Mouse (Mus musculus) heart, adult 9 months (tissue): ENCODE measurements at regions not wholly inside any gene's neighbourhood (a gene's known extent, or its start where the extent isn't known, plus 50 kb on each side); places are given as distances from the start of the nearest gene placed in this dataset.

ENCODE experiments used
- DNase-seq, 2 experiments: peaks; one replicate each; pipeline ENCODE4 v3.0.0; 2022; ENCODE audit warnings: low spot score in 2 of 2

DNA sequence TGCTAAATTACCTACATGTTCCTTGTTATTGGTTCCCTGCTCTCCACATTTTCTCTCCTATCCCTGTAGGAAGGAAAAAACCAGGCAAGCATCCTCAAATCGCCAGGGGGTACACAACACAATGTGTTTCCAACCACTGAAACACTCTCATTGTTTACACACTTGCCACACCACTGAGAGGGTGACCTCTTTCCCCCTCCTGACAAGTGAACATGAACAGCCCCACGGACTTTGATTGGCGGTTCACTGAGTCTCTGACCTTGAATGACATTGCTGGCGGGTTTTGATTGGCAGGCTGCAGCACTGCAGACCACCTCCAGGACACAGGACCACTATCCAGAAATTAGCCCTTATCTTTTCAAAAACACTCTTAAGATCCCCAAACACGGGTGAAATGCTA lies 211.7 kb upstream of the Onecut1 start:
- DNase-seq, result no peak

DNA sequence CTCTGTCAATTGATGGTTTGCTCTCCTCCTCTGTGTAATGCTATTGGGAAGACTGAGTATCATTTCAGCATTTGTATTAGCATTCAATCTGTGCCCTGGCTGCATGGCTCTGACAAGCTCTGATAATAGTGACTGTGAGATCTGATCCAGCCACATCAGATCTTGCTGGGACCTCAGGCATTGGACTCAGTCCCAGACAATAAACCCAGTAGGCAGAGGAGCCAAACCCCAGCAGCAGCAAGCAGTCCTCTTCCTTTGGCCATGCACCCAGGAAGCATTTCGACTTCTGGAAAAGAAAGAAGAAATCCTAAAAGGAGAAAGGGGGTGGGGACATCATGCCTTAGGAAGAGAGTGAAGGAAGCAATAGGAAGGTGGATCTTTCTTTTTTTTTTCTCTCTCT lies 205.8 kb upstream of the Onecut1 start:
- DNase-seq, result no peak

DNA sequence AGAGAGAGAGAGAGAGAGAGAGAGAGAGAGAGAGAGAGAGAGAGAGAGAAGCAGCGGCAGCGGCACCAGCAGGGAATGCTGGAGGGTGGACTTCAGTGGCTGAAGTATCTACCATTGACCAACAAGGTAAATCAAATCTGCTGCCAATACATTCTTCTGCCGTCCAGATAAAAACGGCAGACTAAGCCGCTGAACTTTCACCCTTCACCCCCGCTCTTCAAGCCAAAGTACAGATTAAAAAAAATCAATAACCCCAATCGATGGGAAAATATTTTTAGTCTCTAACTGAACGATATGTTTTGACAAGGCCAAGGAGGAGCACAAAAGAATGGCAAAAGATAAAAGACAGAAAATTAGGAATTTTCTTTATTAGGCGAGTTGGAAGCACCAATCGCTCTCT lies 205.3 kb upstream of the Onecut1 start:
- DNase-seq, result no peak

DNA sequence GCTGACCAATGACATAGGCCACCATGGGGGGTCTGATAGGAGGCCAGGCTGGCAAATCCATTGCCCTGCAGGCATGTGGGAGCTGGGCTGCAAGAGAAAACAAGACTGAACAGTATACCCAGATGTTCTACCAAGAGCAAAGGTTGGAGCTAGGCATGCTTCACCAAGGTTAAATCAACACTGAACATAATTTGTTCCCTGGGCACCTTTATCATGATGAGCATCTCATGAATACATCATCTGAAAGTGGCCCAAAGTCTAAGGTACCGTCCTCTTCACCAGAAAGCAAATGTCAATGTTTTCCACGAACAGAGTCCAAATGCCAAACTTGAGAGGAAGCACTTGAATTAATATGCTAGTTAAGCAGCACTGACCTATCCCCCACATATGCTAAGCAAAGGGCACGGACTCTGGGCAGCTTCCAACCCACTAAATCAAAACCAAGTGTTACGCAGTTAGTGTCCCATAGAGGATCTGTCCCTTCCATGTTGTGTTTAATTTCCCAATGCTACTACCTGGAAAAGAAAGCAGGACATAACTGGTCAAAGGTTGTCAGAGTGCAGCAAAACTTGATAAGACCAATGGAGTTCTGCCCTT lies 190.3 kb upstream of the Onecut1 start:
- no peak for DNase-seq

DNA sequence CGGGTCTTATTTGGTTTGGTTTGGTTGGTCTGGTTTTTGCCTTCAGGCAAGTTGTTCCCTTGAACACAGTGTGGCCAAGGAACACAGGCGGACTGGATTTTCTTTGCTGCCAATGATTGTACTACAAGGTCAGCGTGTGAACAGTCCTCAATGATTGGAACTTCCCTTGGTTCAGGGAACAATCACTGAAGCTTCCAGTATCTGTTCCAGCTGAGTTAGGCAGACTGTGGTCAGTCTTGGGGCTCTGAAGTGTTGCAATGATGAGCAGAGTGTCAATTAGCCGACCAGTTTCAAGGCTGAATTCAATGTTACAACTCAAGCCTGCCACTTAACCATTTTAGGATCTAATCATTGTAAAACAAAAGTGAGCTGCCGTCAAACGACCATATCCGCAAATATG lies 189.5 kb upstream of the Onecut1 start:
- DNase-seq, result no peak

DNA sequence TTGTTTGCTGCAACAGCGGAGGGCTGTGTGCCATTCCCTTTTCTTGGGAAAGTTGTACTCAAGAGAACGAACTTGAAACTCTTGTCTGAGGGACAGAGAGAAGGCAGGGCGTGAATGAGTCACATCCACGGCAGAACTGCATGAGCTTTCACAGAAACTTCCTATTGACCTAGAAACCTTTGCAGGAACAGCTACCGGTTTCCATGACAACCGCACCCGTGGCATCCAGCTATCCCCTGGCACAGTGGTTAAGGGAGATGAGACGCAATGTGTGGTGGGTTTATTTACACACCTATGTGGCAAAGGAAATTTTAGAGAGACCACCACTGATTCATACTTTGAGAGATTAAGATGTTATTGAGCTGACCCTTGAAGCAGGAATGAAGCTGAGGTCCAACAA lies 163.5 kb upstream of the Onecut1 start:
- DNase-seq, result no peak

DNA sequence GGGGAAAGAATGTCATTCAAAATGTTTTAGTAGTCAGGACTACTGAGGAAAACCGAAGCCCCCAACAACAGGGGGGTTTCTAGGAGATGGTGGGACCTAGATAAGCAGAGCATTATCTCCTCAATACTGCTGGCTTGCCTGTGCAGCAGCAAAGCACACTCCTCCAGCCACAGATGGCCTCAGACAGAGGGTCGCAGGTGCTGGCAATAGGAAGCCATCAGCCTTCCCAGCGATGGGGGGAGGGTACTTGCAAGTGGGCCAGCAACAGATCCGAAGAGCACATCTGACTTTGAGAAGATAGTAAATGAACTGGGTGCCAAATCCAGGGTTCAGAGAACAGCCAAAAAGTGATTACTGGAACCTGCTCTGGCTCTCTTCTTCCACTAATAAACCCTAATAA lies 156.0 kb upstream of the Onecut1 start:
- DNase-seq, result no peak

DNA sequence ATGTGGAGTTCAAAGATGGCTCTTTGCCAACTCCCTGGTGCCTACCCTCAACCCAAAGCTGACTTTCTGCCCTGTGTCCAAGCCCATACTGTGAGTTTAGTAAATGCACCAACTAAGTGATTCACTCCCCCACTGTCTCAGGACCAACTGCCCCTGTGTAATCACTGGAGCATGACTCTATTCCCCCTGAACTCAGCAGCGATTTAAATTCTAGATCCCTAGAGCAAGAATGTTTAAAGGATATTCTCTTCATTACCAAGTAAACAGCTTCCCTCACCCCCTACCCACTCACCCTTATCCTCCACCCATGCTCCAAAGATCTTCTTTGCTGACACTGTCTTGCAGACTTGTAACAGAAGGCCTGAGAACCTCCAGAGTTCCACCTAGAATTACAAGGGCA lies 154.1 kb upstream of the Onecut1 start:
- no peak for DNase-seq

DNA sequence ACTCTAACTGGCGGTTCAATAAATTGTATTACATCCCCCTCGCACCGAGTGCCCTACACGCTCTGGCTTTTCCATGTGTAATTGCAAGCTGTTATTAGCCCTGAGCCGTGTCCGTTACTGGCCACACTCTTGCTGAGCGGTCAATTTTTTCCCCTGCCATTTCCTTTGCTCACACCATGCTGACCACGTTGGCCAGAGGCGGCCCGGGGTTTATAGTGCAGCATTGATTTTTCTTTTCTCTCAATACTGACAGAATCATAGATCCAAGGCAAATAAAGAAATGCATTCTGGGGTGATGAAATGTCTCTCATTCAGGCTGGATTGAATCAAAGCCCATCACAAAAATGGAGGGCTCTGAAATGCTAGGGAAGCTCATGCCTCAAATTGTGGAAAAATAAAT lies 150.0 kb upstream of the Onecut1 start:
- no peak for DNase-seq

DNA sequence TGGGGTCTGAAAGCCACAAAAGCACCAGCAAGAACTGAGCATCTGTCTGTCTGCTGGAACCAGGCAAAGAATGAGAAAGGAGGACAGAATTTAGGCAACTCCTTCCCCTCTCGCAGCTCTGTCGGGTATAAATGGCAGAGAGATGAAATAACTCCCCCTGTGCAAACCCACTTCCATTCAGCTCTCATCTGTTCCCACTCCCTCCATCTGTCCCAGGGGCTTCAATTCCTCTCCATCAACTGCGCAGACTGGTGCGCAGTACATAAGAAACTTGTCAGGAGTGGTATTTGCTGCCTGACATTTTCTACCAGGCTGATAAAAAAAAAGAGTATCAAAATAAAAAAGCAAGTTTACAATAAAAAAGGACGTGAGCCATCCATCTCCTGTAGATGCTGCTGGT lies 129.3 kb upstream of the Onecut1 start:
- no peak for DNase-seq

DNA sequence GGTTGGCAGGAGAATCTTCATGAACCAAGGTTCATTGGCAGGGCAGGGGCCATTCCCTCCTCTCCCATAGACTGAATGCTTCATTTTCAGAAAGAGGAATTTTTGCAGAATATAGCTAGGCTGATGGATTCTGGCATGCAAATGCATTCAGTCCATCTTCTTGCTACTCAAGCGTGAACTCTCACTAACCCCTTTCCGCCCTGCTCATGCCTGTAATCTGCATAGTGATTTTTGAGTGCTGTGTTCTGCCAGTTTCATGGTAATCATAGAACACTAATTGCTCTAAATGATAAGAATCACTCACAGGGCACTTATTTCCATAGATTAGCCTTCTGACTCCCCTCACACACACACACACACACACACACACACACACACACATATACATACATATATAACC lies 119.8 kb upstream of the Onecut1 start:
- DNase-seq, result no peak

DNA sequence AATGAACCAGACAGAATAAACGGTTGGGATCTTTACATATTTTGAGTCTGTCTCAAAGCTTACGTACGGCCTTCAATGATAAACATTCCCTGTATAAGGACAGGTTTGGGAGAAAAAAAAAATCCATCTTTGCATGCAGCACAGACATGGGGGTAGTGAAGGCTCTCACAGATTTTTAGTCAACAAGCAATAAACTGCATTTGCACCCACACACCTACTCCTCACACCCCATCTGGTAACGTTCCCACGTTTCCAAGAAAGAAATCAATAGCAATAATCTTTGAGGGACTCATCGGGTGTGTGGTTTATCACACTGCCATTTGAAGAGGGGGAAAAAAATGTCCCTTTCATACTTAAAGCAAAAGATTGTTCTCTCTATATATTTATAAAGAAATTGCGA lies 113.8 kb upstream of the Onecut1 start:
- no peak for DNase-seq

DNA sequence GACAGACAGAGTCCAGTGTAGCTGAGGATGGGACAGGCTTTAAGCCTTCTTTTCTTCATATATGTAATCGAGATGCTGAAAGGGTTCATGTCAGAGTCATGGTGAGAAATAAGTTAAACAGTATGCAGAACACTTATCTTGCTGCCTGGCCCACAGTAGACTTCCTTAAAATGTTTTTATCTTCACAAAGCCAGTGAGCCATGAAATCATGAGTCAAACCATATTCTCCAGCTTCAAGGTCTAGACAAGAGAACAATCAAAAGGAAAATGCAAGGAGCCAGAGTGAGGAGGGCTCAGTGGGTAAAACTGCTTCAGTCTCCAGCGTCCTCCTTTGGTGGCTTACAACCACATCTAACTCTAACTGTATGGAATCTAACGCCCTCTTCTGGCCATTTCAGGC lies 103.7 kb upstream of the Onecut1 start:
- no peak for DNase-seq

DNA sequence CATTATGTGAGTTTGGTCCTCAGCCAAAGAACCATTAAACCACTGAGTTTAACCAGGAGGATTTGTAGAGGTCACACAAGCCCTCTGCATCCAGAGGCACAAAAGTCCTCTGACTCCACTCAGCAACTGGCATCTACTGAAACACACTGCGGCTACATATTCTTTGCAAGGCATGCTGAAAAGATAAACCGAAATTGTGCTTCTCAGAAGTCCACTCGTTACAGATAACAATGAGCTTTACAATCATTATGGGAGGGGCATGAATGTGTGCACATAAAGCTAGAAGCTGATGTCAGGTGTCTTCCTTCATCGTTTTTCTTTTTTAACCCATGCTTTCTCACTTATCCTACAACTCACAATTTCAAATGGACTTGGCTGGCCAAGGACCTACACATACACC lies 102.8 kb upstream of the Onecut1 start:
- DNase-seq, result no peak

DNA sequence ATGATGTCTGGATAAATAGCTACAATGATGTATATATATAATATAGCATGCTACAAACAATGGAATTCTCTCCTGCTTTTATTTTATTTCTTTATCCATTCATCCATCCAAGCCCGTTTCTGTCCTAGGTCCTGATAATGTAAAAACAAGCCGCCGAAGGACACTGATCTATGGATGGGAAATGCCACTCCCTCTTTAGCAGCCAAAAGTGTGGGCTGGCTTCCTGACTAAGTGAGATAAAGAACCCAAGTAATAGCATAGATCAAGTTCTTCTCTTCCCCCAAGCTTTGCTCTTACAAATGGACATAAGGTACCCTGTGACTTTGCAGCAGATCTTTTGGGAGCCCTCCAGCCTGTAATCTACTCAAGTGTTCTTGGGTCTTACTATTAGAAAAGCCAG lies 81.3 kb upstream of the Onecut1 start:
- no peak for DNase-seq

DNA sequence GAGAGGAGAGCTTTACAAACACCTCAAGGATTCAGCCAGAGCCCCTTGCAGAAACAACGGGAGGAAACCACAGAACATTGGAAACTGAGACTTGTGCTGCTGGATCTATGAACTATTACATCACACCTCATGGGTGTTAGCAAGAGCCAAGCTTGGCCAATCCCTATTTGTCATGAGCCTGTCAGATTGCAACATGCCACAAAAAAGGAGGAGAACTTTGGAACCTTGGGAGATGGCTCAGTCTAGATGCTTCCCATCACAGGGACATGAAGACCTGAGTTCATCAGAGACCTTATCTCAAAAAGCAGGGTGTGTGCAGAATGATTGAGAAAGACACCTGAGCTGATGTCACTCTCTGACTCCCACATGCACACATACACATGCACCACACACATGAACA lies 68.3 kb upstream of the Onecut1 start:
- no peak for DNase-seq

DNA sequence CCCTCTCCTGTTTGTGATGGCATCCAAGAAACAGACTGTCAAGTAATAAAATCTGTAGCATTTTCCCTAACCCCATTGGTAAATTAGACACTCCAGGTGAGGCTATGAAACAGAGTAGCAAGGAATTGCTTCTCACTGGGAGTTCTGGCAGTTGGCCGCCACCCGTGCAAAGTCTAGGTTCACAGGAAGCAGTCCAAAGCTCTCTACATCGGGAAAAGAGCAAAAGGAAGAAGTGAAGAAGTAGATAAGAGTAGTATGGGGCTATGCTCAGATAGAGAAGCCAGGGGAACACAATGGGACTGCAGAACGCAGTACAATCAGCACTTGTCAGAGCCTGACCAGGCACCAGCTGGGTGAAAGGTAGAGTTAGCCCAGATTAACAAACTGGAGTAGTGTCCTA lies 65.7 kb upstream of the Onecut1 start:
- no peak for DNase-seq

DNA sequence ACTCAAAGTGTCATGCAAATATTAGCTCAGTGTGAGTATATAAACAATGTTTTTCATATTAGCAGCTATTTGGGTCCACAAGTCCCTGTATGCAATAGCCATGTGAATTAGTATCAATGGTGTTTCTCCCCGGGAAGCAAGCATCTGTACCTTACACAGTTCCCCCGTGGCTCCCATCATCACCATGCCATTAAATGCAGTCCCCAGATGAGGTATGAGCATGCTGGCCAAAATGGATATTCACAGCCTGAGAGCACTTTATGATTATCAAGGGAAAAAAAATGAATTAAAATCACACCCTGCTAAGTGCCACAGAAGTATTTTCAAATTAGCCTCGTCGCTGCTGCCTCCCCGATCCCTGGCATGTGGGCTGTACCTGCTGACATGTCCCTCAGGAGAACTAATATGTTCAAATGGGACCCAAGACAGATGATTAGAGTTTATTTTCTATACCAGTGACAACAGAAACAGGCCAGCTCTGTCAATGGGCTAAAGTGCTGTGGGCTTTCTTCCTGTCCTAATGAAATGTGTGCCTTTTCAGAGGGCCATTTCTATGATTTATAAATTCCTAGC lies 64.4 kb upstream of the Onecut1 start:
- no peak for DNase-seq

DNA sequence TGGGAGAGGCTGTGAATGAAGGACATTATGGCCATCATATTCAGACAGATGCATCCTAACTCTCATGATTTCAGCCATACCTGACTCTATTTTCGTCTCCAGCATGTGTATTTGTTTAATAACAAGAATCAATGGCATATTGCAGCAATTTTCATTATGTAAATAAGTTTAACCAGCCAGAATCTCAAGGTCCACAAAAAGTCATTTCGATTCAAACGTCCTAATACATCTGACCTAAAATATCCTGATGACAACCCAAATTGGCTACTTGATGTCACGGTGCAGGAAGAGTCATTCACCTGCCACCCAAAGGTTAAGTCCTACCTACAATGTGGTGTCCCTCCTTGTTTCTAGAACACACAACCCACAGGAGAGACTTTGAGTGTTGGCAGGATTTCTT lies 60.6 kb upstream of the Onecut1 start:
- DNase-seq, result no peak

DNA sequence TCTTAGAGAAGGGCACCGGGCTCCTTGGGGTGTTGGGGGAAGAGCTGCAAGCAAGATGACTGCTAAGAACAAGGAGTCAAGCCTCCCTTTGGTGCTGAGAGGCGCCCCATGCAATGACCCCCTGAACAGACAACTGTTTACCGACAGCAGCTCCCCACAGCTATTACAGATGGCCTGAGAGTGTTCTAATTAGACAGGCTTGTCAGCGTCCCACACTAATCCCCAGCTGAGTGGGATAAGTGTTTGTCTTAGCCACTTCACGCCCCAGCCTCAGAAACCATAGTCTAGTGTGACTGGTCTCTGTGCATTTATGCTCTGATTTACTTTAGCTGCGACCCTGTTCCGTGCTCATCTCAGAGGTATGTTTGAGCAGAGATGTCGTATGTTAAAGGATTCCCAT lies 50.3 kb upstream of the Onecut1 start:
- DNase-seq, result no peak
